Mouse (Mus musculus) forebrain, embryonic 13.5 days (tissue): ENCODE results near the gene Psg19. TPM values are rescaled to one million over a fixed set of nuclear protein-coding genes. Genes with fewer than 3 reads are reported as not detected.
"Not testable (repeated sequence)": the region's sequence is repeated elsewhere in the genome, so short reads cannot be mapped to it uniquely, and the experiment has no call there.

Source experiments
- ATAC-seq: fragments of 200-750 bp; cut with Nextera tagmentation; 2 replicates; pipeline ENCODE4 v1.8.0; 2017
- H3K27ac ChIP-seq: fragments of 300-500 bp; sonication (generic); 2 replicates; pipeline ENCODE4 v1.5.1; 2015; ENCODE audit warnings: inconsistent platforms, mild to moderate bottlenecking, moderate library complexity
- H3K27me3 ChIP-seq: fragments of 300-500 bp; sonication (generic); 2 replicates; pipeline ENCODE4 v1.6.1; 2015; ENCODE audit warnings: mild to moderate bottlenecking, inconsistent platforms
- H3K36me3 ChIP-seq: fragments of 300-500 bp; sonication (generic); 2 replicates; pipeline ENCODE4 v1.6.1; 2015; ENCODE audit warnings: mild to moderate bottlenecking, inconsistent platforms; ENCODE audit not compliant: poor library complexity, severe bottlenecking
- H3K4me1 ChIP-seq: fragments of 300-500 bp; sonication (generic); 2 replicates; pipeline ENCODE4 v1.6.1; 2015; ENCODE audit warnings: inconsistent platforms
- H3K4me2 ChIP-seq: fragments of 300-500 bp; sonication (generic); 2 replicates; pipeline ENCODE4 v1.6.1; 2015; ENCODE audit warnings: inconsistent platforms, mild to moderate bottlenecking, moderate library complexity
- H3K4me3 ChIP-seq: fragments of 300-500 bp; sonication (generic); 2 replicates; pipeline ENCODE4 v1.5.1; 2015; ENCODE audit warnings: mild to moderate bottlenecking, inconsistent platforms
- H3K9ac ChIP-seq: fragments of 300-500 bp; sonication (generic); 2 replicates; pipeline ENCODE4 v1.6.1; 2015; ENCODE audit warnings: mild to moderate bottlenecking, inconsistent platforms
- H3K9me3 ChIP-seq: fragments of 300-500 bp; sonication (generic); replicated peaks from 2 replicates; pipeline ENCODE4 v1.6.1; 2016; ENCODE audit warnings: inconsistent platforms
- WGBS: fragments of 180-500 bp; shearing (Covaris S2); methylation state at CpG from one replicate; pipeline ENCODE4 v1.1.7; 2015; 5-methylcytosine and 5-hydroxymethylcytosine counted together
- polyA plus RNA-seq: library from polyadenylated mRNA; unstranded; fragments of >200 nt; fragmentation: Nextera tagmentation; extraction: Ambion mirVana; gene quantifications from 2 replicates; pipeline ENCODE4 v1.2.1, GENCODE M21; 2015

Gene Psg19
- polyA plus RNA-seq, 1 experiment from 2014 or later = not detected

DNA sequence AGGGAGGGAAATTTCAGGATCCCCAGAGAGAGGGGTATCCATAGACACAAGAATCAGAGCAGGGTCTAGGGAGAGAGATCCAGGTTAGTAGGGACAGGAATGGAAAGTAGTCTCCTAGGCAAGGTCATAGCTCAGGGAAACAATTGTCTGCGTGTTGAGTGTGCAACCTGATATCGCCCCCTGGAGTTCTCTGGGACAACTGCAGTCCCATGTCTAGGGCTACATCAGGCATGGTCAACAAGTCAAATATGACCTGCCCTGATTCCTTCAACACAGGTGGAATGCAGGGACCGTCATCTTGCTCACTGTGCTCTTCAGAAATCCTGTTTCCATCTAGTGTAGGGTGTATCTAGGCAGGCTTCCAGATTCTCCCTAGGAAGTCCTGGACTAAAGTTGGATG, 809 bp upstream of the Psg19 start:
- Histone ChIP-seq H3K4me3 (no peak overlapping the region), H3K36me3 (no peaks in the 10 kb centered on the region), H3K4me2 (no peak overlapping the region), H3K27me3 (no peaks in the 10 kb centered on the region), H3K9ac (no peak overlapping the region), H3K9me3 (no peaks in the 10 kb centered on the region), H3K27ac (no peak overlapping the region), H3K4me1 (no peaks in the 10 kb centered on the region)
- 45% methylated on average over 3 of the region's 3 CpGs for WGBS
- no peak for ATAC-seq

DNA sequence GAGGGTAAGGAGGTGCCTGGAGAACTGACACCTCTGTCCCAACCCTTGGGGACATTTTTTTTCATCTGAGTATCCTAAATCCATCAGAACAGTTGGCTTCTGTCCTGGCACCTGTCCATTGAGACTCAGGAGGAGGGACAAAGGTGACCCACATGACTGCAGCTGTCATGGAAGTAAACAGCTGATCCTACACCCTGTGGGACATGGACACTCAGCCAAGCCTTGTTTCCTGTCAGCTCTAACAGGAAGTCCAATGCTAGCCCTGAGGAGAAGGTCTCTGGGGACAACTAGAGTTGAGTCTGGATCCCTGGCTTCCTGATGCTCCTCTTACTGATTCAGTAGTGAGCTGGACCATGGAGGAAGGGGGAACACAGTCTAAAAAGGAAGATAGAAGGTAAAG, 7.6 kb downstream of the Psg19 start:
- H3K4me3 ChIP-seq, H3K27ac ChIP-seq, H3K4me1 ChIP-seq, H3K36me3 ChIP-seq, H3K9me3 ChIP-seq, H3K4me2 ChIP-seq, H3K27me3 ChIP-seq, ATAC-seq, H3K9ac ChIP-seq: not testable (repeated sequence)

- H3K4me2 ChIP-seq, H3K36me3 ChIP-seq, H3K27me3 ChIP-seq, H3K9me3 ChIP-seq, H3K9ac ChIP-seq, H3K4me1 ChIP-seq, ATAC-seq, H3K4me3 ChIP-seq, H3K27ac ChIP-seq: not testable (repeated sequence)
- WGBS = 40% methylated on average over 2 of the region's 2 CpGs
These were observed 17.0 kb downstream of the Psg19 start for GRCm38 (mm10) chr7:18781301-18781700.

DNA sequence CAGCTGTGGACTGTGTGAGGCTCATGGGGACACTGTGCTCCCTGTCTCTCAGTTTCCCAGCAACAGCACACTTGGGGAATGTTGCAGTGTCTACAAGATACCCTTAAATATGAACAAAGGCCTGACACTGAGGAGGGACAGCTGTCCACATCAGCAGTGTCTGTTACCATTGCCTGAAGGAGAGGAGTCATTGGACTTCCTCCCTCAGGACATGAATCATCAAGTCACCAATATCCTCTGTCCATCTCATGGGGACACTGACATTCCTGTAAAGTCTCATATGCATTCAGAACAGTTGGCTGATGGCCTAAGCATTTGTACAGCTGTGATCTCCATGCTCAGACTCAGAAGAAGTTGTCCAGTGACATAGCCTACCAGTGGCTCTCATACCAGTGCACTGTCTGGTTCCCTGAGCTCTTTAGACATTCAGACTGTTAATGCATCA, 19.0 kb downstream of the Psg19 start:
- H3K4me3 ChIP-seq = no peak overlapping the region
- no peak overlapping the region for H3K27ac ChIP-seq
- H3K9ac ChIP-seq = no peak overlapping the region
- no peaks in the 10 kb centered on the region for H3K27me3 ChIP-seq
- H3K9me3 ChIP-seq = no peaks in the 10 kb centered on the region
- no peak overlapping the region for H3K4me2 ChIP-seq
- H3K36me3 ChIP-seq = no peaks in the 10 kb centered on the region
- no peak for ATAC-seq
- H3K4me1 ChIP-seq = no peaks in the 10 kb centered on the region

DNA sequence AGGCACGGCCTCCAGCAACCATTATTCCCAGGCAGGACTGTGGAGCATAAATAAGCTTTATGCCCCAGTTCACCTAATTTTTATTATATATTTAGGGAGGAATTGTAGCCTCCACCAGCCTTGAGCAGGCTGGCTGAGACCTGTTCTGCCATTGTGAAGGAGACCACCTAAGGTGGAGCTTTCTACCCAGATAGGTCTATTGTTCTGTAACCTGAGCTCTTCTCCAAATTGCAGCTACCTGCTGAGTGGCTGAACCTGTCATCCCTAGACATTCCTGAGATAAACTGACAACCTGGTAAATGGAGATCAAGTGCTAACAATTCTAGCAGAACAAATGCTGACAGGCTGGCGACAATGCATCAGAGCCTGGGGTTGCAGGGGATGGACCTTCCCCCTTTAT, 35.4 kb downstream of the Psg19 start:
- not testable (repeated sequence) for H3K27me3 ChIP-seq, H3K9ac ChIP-seq

GRCm38 (mm10) chr7:18760152-18760551, 38.2 kb downstream of the Psg19 start:
- not testable (repeated sequence) for H3K4me2 ChIP-seq, H3K9me3 ChIP-seq, H3K27me3 ChIP-seq, H3K4me1 ChIP-seq, H3K9ac ChIP-seq, ATAC-seq, H3K36me3 ChIP-seq, H3K27ac ChIP-seq, H3K4me3 ChIP-seq
- 91% methylated on average over 7 of the region's 7 CpGs for WGBS

More for the DNA sequence above, 35.4 kb downstream of the Psg19 start:
- not testable (repeated sequence) for H3K27ac ChIP-seq, H3K36me3 ChIP-seq, H3K9me3 ChIP-seq, ATAC-seq, H3K4me1 ChIP-seq, H3K4me2 ChIP-seq, H3K4me3 ChIP-seq
- 9% methylated on average over 1 of the region's 2 CpGs for WGBS

DNA sequence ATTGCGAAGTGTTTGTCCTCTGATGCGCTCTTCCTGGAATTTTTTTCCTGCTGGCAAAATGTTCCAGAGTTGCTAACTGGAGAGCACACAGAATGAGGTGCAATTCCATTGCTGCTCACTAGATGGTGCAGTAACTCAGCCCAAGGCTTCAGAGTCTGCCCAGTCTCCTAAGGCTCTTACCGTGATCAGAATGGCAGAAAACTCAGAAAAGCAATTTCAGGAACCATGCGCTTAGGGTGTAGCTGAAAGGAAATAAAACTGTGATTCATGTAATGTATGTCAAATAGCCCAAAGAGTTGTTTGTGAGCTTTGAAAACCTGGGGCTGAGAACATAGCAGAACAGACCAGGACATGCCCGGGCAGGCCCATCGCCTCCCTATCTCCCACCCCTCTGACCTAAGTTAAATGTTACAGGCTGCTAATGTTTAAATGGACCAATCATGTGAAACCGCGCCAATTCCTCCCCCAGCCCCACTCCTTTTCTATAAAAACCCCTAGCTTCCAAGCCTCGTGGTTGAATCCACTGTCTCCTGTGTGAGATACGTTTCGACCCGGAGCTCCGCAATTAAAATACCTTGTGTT, 48.3 kb downstream of the Psg19 start:
- not testable (repeated sequence) for H3K4me3 ChIP-seq, H3K36me3 ChIP-seq, H3K27ac ChIP-seq, H3K4me2 ChIP-seq, H3K9me3 ChIP-seq, H3K9ac ChIP-seq, H3K4me1 ChIP-seq
- peak; percentile 67; the same call in 1 of the 2 replicates for ATAC-seq
- peaks cover 20% of the 10 kb centered on the region for H3K27me3 ChIP-seq
- WGBS = 52% methylated on average over 11 of the region's 13 CpGs

GRCm38 (mm10) chr7:18748994-18749895, 49.1 kb downstream of the Psg19 start:
- Histone ChIP-seq H3K36me3 (no peaks in the 10 kb centered on the region), H3K9me3 (no peaks in the 10 kb centered on the region; the same call in 1 of the 2 replicates), H3K4me1 (0 out of 2 replicates have a peak, but pooled peaks cover 3% of the 10 kb centered on the region), H3K4me3 (no peak overlapping the region), H3K27ac (no peak overlapping the region), H3K27me3 (peaks cover 20% of the 10 kb centered on the region), H3K9ac (no peak overlapping the region), H3K4me2 (no peak overlapping the region)
- WGBS = 16% methylated on average over 6 of the region's 6 CpGs
- ATAC-seq = no peak

DNA sequence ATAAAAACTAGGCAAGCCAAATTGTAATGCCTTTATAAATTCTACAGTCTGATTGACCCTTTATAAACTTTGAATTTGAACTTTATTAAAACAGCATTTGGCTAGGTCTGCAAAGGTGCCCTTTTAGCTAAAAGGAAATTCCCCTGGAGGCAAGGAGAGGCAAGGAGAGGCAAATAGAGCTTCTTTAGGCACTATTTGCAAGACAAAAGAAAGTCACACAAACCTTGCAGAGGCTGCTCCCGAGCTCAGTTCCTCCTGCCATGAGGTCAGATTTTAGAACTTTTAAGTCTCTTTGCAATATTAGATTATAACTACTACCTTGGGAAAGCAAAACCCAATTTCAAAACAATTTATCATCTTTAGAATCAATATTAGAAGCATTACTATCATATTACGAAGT, 50.9 kb downstream of the Psg19 start:
- not testable (repeated sequence) for H3K9ac ChIP-seq, ATAC-seq, H3K27ac ChIP-seq, H3K4me3 ChIP-seq, H3K4me1 ChIP-seq, H3K36me3 ChIP-seq, H3K9me3 ChIP-seq, H3K4me2 ChIP-seq
- H3K27me3 ChIP-seq = peaks cover 20% of the 10 kb centered on the region
- 33% methylated on average over 2 of the region's 2 CpGs for WGBS

DNA sequence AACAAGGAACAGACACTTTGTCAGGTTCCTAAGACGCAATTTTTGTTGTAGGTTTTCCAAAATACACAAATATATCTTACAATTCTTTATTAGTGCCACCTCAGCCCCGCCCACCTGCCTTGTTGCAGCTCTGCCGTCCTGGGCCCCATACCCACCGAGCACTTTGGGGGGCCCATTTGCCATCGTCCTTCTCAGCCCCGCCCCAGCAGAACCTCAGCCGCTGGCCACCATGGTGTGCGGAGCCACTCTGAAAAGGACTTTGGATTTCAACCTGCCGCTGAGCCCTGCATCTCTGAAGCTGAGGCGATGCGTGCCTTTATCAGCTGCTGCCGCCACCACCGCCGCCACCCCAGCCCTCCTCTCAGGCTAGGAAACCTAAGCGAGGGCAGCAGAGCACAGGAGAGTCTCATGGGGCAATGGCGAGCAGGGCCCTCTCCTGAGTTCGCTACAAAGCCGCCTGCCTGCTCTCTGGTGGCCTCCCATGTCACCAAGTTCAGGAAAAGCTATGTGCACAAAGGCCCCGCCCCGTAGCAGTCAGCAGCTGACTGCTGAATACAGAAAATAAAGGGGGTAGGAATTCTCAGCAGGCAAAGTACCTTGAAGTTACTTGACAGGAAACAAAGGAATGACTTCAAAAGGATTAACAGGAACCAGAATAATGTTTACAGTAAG, 52.0 kb downstream of the Psg19 start:
- Histone ChIP-seq H3K27ac (peak overlapping the region; percentile 19; the same call in 1 of the 2 replicates), H3K4me1 (0 out of 2 replicates have a peak, but pooled peaks cover 3% of the 10 kb centered on the region), H3K4me3 (peak overlapping the region; percentile 26), H3K36me3 (no peaks in the 10 kb centered on the region), H3K4me2 (peak overlapping the region; percentile 52), H3K27me3 (peaks cover 20% of the 10 kb centered on the region), H3K9ac (peak overlapping the region; percentile 61), H3K9me3 (no peaks in the 10 kb centered on the region; the same call in 1 of the 2 replicates)
- WGBS = 6% methylated on average over 20 of the region's 20 CpGs
- no peak for ATAC-seq
